Mouse (Mus musculus) bone marrow, adult 2 months (tissue): ENCODE measurements around the gene Cnp. TPM values are rescaled to one million over a fixed set of nuclear protein-coding genes. Genes with fewer than 3 reads are reported as not detected.

Experiments used
- H3K27ac ChIP-seq: fragments of 200-500 bp; 2 replicates; pipeline ENCODE4 v1.5.1; 2012; ENCODE audit warnings: low read depth, mild to moderate bottlenecking, control low read depth, inconsistent platforms, low read length; ENCODE audit not compliant: control insufficient read depth, poor library complexity, insufficient read depth
- H3K4me1 ChIP-seq: fragments of 200-500 bp; 2 replicates; pipeline ENCODE4 v1.6.1; 2011; ENCODE audit warnings: low read length; ENCODE audit not compliant: control insufficient read depth, insufficient read depth
- H3K4me3 ChIP-seq: fragments of 200-500 bp; replicated peaks from 2 replicates; pipeline ENCODE3; 2011; ENCODE audit warnings: mild to moderate bottlenecking, low read depth, low read length, control low read depth; ENCODE audit not compliant: control insufficient read depth
- CTCF ChIP-seq: fragments of 200-500 bp; IDR thresholded peaks from 2 replicates; pipeline ENCODE4 v1.5.1; 2011; ENCODE audit warnings: low read length, control low read depth; ENCODE audit not compliant: control insufficient read depth, insufficient read depth
- POLR2A ChIP-seq: fragments of 200-500 bp; IDR thresholded peaks from 2 replicates; pipeline ENCODE4 v1.6.1; 2011; ENCODE audit warnings: low read depth, mild to moderate bottlenecking, control low read depth, low read length, borderline replicate concordance; ENCODE audit not compliant: control insufficient read depth
- WGBS: fragments of 180-500 bp; shearing (Covaris S2); methylation state at CpG from one replicate; pipeline ENCODE4 v1.1.7; 2018; 5-methylcytosine and 5-hydroxymethylcytosine counted together
- polyA plus RNA-seq: library from polyadenylated mRNA; stranded (reverse); fragments of >200 nt; gene quantifications from 2 replicates; pipeline ENCODE4 v1.2.4, GENCODE M21; 2011; ENCODE audit warnings: low replicate concordance; ENCODE audit not compliant: missing spikeins, insufficient read depth, insufficient read length

Gene Cnp
- polyA plus RNA-seq, 1 experiment, result 35.7 TPM

- 0% methylated on average over 1 of the region's 1 CpGs for WGBS
- Histone ChIP-seq H3K4me3 (no peak overlapping the region), H3K4me1 (no peaks in the 10 kb centered on the region), H3K27ac (no peak overlapping the region)
- TF ChIP-seq CTCF (no peak), POLR2A (no peak)
Measured at GRCm38 (mm10) chr11:100535996-100536395, 38.7 kb upstream of the Cnp start.

GRCm38 (mm10) chr11:100536466-100536865 lies 38.2 kb upstream of the Cnp start:
- H3K4me1 ChIP-seq, result no peaks in the 10 kb centered on the region
- H3K4me3 ChIP-seq, result no peak overlapping the region
- H3K27ac ChIP-seq, result no peak overlapping the region
- TF ChIP-seq POLR2A (no peak), CTCF (no peak)

- WGBS, result 48% methylated on average over 6 of the region's 6 CpGs
- Histone ChIP-seq H3K4me3 (no peak overlapping the region), H3K27ac (no peak overlapping the region), H3K4me1 (peaks cover 2% of the 10 kb centered on the region; the same call in 1 of the 2 replicates)
- TF ChIP-seq CTCF (no peak), POLR2A (no peak)
Measured at GRCm38 (mm10) chr11:100540966-100541365, 33.7 kb upstream of the Cnp start.

GRCm38 (mm10) chr11:100541577-100541976 lies 33.1 kb upstream of the Cnp start:
- no peak overlapping the region for H3K27ac ChIP-seq
- WGBS, result 94% methylated on average over 2 of the region's 2 CpGs
- peaks cover 2% of the 10 kb centered on the region; the same call in 1 of the 2 replicates for H3K4me1 ChIP-seq
- no peak for TF ChIP-seq CTCF
- TF ChIP-seq POLR2A, result no peak
- no peak overlapping the region for H3K4me3 ChIP-seq

GRCm38 (mm10) chr11:100544832-100545745 lies 29.6 kb upstream of the Cnp start, which contains the start of gene Ttc25:
Gene Ttc25, plus strand, starts transcription at chr11:100545607.
- H3K4me3 ChIP-seq, result peak within 1 kb of the TSS; percentile 54
- 5% methylated on average over 28 of the region's 28 CpGs for WGBS
- TF ChIP-seq CTCF (no peak), POLR2A (peak; percentile 85; the same call in 1 of the 2 replicates)
- peak within 1 kb of the TSS; percentile 86 for H3K27ac ChIP-seq
- peaks cover 10% of the 10 kb centered on the region; the same call in 1 of the 2 replicates for H3K4me1 ChIP-seq

- Histone ChIP-seq H3K27ac (peak overlapping the region; percentile 86; the same call in 1 of the 2 replicates), H3K4me3 (peak overlapping the region; percentile 54), H3K4me1 (peaks cover 10% of the 10 kb centered on the region; the same call in 1 of the 2 replicates)
- TF ChIP-seq POLR2A, result no peak
- TF ChIP-seq CTCF, result no peak
- WGBS, result 24% methylated on average over 7 of the region's 7 CpGs
Measured at GRCm38 (mm10) chr11:100545746-100546085, 29.0 kb upstream of the Cnp start.

GRCm38 (mm10) chr11:100546955-100547354 lies 27.7 kb upstream of the Cnp start:
- Histone ChIP-seq H3K4me3 (no peak overlapping the region), H3K27ac (no peak overlapping the region), H3K4me1 (peaks cover 10% of the 10 kb centered on the region; the same call in 1 of the 2 replicates)
- TF ChIP-seq CTCF, result no peak
- 50% methylated on average over 6 of the region's 6 CpGs for WGBS

- H3K4me3 ChIP-seq, result no peak overlapping the region
- H3K27ac ChIP-seq, result no peak overlapping the region
- WGBS, result 47% methylated on average over 6 of the region's 6 CpGs
- no peak for TF ChIP-seq POLR2A
- TF ChIP-seq CTCF, result no peak
- peaks cover 10% of the 10 kb centered on the region; the same call in 1 of the 2 replicates for H3K4me1 ChIP-seq
Measured at GRCm38 (mm10) chr11:100548141-100548540, 26.6 kb upstream of the Cnp start.
